Mouse (Mus musculus) subcutaneous adipose tissue, adult 2 months (tissue): Measurements from ENCODE around the gene Gm13101. TPM values are rescaled to one million over a fixed set of nuclear protein-coding genes. Genes with fewer than 3 reads are reported as not detected.

Source experiments
- polyA plus RNA-seq: library from polyadenylated mRNA; depleted of rRNA; stranded (reverse); fragments of >200 nt; gene quantifications from 2 replicates; pipeline ENCODE4 v1.2.3, GENCODE M21; 2012; ENCODE audit warnings: low replicate concordance; rRNA removed

Gene Gm13101
- not detected in 2 replicates for polyA plus RNA-seq

DNA sequence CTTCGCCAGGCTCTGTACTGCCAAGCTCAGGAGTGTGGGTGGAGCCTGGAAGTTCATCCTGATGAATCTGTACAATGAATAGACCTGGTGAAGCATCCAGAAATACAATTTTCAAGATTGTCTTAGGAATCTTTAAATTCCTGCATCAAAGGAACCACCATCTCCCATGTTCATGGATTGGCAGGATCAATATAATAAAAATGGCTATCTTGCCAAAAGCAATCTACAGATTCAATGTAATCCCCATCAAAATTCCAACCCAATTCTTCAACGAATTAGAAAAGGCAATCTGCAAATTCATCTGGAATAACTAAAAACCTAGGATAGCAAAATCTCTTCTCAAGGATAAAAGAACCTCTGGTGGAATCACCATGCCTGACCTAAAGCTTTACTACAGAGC lies at the start of gene Gm13101:
Gene Gm13101, minus strand, starts transcription at position 101 of the 400 bp plus-strand sequence.

DNA sequence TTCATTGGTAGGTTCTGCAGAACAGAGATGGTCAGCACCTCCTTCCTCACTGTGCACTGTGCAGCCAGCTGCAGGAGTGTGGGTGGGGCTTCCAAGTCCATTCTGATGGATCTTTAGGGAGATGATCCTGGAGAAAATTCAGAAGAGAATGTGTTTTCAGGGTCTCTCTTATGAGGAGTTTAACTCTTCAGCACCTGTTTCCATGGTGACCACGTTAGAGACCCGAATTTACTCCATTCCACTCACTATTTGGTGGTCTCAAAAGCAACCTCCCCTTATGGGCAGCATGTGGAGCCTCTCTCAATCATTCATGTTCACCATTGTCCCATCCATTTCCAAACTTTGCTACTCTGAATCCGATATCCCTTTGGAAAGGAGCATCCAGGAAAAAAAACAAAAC lies 27.5 kb upstream of the Gm13101 start, which contains the start of gene Pramef17:
Gene Pramef17, minus strand, starts transcription at position 101 of the 400 bp plus-strand sequence.

DNA sequence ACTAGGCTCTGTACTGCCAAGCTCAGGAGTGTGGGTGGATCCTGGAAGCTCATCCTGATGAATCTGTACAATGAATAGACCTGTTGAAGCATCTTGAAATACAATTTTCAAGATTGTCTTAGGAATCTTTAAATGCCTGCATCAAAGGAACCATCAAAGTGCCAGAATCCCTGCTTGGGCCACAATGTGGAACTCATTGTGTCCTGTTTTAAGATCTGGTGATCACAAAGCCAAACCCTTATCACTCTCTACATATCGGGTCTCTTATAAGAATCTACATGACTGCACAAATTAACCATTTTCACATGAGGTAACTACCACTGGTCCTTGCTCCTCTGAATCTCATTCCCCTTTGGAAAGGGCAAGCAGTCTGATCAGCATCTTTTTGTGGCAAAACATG lies 15.8 kb downstream of the Gm13101 start, which contains the start of gene Pramef25:
Gene Pramef25, minus strand, starts transcription at position 101 of the 400 bp plus-strand sequence.

Other genes starting within 250 kb of the Gm13101 start
- not detected in 2 replicates for gene Gm13078, start 247.5 kb downstream of the Gm13101 start, polyA plus RNA-seq
- gene Gm13023, start 177.6 kb downstream of the Gm13101 start, polyA plus RNA-seq = not detected in 2 replicates
- gene Gm13084, start 150.9 kb downstream of the Gm13101 start, polyA plus RNA-seq = not detected in 2 replicates
- gene Gm13103, start 120.5 kb downstream of the Gm13101 start, polyA plus RNA-seq = not detected in 2 replicates
- not detected in 2 replicates for gene Pramef6, start 66.6 kb downstream of the Gm13101 start, polyA plus RNA-seq
- not detected in 2 replicates for gene Pramef25, start 15.9 kb downstream of the Gm13101 start, polyA plus RNA-seq
- gene Pramef17, start 27.4 kb upstream of the Gm13101 start, polyA plus RNA-seq = not detected in 2 replicates
- gene Pramel4, start 92.2 kb upstream of the Gm13101 start, polyA plus RNA-seq = not detected in 2 replicates
- gene Gm13102, start 139.5 kb upstream of the Gm13101 start, polyA plus RNA-seq = not detected in 2 replicates
- not detected in 2 replicates for gene Oog3, start 195.7 kb upstream of the Gm13101 start, polyA plus RNA-seq
- not detected in 2 replicates for gene Oog2, start 223.8 kb upstream of the Gm13101 start, polyA plus RNA-seq
- not detected in 2 replicates for gene C87977, start 246.4 kb upstream of the Gm13101 start, polyA plus RNA-seq